Mouse (Mus musculus) spleen, postnatal 14 days (tissue): ENCODE measurements around the gene Irf2bp2.

Source experiments
- DNase-seq, 2 experiments: peaks; one replicate each; pipeline ENCODE4 v3.0.0; 2021 to 2022; ENCODE audit warnings: low spot score in 2 of 2

Gene Irf2bp2

GRCm38 (mm10) chr8:126569638-126570037 lies 24.1 kb downstream of the Irf2bp2 start:
- DNase-seq, result no peak

DNA sequence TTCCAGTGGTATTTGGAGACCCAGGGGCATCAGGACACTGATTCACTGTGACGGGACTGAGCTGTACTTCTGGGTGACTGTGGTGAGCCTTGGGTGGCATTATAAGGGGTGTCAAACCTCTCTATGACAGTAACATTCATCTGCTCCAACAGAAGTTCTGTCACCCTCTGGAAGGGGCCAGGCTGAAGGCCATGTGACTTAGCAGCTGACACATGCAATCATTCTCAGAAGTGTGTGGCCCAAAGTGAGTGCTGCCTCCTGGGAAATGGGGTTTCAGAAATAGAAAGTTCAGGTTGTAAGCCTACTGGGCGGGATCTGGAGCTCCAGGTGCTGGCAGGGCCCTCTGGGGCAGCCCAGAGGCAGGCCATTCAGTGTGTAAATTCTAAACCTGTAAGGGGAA lies 26.1 kb downstream of the Irf2bp2 start:
- no peak for DNase-seq

DNA sequence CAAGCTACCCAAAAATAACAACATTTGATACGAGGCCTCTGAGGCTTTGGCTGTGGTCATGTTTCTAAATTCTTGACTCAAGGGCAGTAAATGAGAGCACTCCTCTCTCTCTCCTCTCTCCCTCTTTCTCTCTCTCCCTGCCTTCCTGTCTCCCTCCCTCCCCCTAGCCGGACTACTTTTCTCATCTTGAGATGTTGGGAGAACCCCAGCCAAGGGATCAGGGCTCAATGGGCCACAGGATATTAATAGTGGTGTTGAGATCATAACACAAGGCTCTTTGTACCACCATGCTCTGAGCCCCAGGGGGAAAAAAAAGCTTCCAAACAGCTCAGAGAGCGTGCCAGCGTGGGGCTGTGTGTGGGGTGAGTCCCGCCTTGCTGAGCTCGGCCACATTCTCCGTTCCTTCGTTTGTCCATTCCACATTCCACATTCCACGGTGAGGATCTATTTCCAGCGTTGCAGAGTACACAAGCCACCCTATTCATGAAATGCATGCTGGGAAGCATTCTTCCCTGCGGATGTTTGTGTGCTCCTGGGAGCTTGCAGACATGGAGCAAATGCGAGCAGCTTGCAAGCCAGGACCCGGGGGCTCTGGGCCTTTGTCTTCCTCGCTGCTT lies 27.2 kb downstream of the Irf2bp2 start:
- DNase-seq, result no peak

- DNase-seq, result no peak
Observed at GRCm38 (mm10) chr8:126565954-126566445, 27.8 kb downstream of the Irf2bp2 start.

DNA sequence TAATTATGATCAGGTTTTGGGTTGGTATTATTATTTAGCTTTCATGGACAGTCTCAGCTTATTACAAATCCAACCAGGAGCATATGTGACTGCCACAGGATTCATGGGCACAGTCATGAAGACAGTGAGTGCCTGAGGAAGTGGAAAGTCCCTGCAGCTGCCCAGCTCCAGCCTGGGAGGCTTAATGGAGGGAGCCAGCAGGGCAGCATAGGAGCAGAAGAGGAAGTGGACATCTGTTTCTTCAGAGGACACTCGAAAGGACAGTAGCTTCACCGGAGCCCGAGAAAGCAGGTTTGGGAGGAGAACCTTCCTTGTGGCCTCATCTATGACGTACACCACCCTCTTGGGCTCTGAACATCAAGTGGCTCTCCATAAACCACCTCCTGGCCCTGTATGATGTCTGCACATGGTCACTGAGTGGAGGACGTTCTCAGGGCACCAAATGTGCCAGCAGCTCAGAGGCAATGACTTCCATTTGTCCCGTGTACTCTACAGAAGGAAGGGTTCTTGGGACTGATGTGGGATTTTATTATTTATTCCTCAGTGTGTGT lies 28.5 kb downstream of the Irf2bp2 start:
- no peak for DNase-seq

- no peak for DNase-seq
Observed at GRCm38 (mm10) chr8:126564551-126565154, 29.1 kb downstream of the Irf2bp2 start.

DNA sequence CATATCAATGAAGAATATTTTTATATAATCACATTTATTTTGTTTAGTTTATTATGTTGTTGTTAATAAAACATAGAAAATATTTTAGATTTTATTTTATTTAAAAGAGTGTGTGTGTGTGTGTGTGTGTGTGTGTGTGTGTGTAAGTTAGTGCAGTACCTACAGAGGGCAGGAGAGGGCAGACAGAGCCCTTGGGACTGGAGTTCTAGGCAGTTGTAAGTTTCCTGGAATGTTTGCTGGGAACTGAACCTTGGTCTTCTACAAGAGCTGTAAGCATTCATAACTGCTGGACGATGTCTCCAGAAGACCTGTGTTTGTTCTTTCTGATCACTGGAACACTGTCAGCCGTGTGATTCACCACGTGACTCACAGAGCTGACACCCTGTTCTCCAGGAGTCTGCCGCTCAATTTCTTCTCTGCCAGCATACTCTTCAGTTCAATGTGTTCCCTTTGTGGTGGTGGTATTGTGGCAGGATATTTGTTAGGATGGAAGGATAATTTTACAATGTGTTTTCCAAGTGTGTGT lies 32.4 kb downstream of the Irf2bp2 start:
- DNase-seq, result no peak

DNA sequence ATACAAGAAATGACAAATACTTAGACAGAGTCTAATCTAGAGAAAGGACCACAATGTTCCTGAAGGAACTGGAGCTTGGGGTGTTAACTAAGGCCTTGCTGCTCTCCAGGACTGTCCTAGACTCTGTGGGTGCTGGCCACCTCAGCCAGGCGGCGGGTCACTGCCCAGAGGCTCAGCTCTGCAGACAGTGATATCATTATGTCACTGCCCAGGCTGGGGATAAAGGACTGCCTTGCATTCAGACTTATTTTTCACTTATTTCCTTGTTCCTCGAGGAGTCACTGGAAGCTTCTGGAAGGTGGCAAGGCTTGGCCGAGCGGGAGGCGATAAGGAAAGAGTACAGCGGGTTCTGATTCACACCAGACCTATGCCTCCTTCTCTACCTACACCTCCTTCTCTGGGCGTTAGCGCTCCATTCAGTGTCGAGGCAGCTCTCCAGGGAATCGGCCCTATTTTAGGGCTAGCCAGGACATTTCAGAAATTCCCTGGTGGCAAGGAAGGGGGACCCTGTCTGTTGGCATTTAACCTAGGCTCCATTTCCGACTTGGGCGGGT lies 35.3 kb downstream of the Irf2bp2 start:
- DNase-seq, result no peak

GRCm38 (mm10) chr8:126557403-126557802 lies 36.4 kb downstream of the Irf2bp2 start:
- DNase-seq, result no peak

GRCm38 (mm10) chr8:126556691-126557090 lies 37.1 kb downstream of the Irf2bp2 start:
- DNase-seq, result no peak

DNA sequence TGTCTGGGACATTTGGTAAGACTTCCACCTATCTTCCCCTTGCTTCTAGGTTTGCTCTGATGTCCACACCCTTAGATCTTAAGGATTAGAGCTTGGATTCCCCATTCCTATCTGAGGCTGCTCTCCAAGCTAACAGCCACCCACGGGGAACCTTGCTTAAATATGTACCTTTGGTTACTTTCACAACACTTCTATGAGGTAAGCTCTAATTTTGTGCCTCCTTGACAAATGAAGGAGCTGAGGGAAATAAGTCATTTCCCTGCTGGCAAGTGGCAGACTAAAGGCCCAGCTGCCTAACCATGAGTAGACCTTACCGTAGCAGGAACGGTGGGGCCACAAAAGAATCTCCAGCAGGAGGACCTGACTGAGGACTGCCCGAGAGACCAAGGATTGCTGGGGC lies 39.0 kb downstream of the Irf2bp2 start:
- DNase-seq, result no peak

GRCm38 (mm10) chr8:126551871-126552270 lies 41.9 kb downstream of the Irf2bp2 start:
- no peak for DNase-seq

DNA sequence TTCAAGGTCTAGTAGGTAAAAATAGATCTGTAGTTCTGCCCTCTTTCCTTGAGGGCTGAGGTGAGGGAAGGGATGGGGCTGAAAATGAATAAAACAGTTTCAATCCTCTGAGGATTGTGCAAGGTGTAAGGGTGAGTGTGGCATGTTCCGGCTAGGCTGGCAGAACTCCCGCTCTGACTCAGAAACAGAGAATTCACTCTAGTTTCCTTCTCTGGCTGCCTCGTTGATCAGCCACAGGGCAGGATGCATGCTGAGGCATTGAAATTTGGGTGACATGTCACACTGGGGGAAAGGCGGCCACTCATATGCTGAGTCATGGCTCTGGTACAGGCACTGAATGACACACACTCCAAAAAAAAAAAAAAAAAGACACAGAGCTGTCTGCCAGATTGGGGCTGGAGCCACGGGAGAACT lies 42.8 kb downstream of the Irf2bp2 start:
- no peak for DNase-seq

DNA sequence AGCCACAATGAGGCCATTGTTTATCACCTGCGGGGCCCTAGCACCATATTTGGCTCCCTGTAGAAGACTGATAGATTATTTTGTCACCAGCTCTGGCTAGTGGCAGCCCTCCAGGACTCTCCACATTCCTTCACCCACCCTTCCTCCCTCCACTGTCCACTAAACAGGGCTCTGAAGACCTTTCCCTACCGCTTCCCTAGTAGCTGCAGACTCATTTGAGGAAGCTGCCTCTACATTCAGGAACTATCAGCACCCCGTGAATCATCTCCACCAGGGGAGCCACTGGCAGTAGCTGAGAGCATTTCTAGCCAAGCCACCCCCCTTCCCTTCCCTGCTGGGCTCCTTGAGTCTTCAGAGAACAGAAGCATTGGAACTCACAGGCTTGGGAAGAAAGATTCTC lies 45.9 kb downstream of the Irf2bp2 start:
- no peak for DNase-seq

DNA sequence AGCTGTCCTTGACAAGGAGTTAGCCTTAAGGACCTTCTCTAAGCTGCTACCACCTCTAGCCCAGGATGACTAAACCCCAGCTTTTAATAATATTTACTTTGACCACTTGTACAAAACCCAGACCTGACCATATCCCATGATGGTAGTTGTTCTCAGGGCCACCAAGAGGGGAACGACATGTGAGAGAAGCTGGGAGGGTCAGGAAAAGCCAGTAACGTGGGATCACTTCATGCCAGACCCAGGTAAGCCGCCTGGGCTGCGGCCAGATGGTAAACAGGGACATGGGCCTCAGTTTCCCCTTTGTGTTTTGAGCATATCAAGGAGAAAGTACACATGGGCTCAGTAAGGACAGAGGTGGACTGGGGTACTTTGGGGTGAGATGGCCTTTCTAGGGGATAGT lies 46.4 kb downstream of the Irf2bp2 start:
- DNase-seq, result no peak

- no peak for DNase-seq
Observed at GRCm38 (mm10) chr8:126546480-126546879, 47.3 kb downstream of the Irf2bp2 start.

GRCm38 (mm10) chr8:126543407-126543806 lies 50.4 kb downstream of the Irf2bp2 start:
- DNase-seq, result no peak

GRCm38 (mm10) chr8:126542757-126543156 lies 51.0 kb downstream of the Irf2bp2 start:
- no peak for DNase-seq

- DNase-seq, result no peak
Observed at GRCm38 (mm10) chr8:126542090-126542689, 51.6 kb downstream of the Irf2bp2 start.

GRCm38 (mm10) chr8:126540298-126540697 lies 53.5 kb downstream of the Irf2bp2 start:
- DNase-seq, result no peak

- DNase-seq, result no peak
Observed at GRCm38 (mm10) chr8:126539355-126540093, 54.3 kb downstream of the Irf2bp2 start.
